Mouse (Mus musculus) adrenal gland, postnatal 36 days (tissue): ENCODE measurements around the gene Mapk8ip3. TPM values are rescaled to one million over a fixed set of nuclear protein-coding genes. Genes with fewer than 3 reads are reported as not detected.

Source experiments
- DNase-seq, 2 experiments: peaks; one replicate each; pipeline ENCODE4 v3.0.0; 2021; ENCODE audit warnings: mixed read lengths in 1 of 2
- total RNA-seq, 2 experiments: library from RNA; stranded (reverse); gene quantifications; 2 replicates each; pipeline ENCODE4 v1.2.3; 2021

Mapk8ip3 gene
- total RNA-seq, 2 experiments from 2014 or later = 82.1 to 126 TPM

DNA sequence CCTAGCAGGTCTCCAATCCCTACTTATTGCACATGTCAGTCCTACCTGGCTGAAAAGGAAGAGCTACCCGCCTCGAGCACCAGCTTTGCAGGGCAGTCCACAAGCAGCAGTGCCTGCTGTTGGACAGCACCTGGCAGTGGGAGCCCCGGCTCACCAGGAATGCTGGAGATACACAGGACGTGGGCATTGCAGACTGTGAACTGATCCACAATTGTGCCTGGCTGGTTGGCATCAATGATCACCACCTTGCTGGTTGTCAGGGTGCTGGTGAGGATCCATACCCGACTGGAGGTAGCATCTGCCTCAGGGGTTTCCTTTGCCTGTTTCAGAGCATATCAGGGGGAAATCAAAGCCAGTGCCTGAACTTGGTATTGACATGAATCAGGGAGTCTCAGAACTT is 34.7 kb downstream of the Mapk8ip3 start:
- no peak for DNase-seq

DNA sequence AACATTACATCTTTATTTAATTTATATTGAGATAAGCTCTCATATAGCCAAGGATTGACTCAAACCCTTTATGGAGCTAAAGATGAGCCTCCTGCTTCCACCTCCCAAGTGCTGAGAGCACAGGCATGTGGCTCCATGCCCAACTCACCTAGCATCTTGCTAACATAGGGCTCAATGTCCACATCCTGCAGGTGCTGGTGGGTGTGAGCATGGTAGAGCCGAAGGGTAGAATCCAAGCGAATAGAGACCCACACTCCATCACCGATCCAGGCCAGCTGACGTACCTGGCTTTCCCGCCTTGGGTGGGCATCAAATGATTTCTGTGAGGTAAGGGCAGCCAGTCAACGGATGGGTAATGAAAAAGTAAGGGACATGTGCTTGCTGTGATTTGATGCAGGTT is 36.8 kb downstream of the Mapk8ip3 start:
- no peak for DNase-seq

DNA sequence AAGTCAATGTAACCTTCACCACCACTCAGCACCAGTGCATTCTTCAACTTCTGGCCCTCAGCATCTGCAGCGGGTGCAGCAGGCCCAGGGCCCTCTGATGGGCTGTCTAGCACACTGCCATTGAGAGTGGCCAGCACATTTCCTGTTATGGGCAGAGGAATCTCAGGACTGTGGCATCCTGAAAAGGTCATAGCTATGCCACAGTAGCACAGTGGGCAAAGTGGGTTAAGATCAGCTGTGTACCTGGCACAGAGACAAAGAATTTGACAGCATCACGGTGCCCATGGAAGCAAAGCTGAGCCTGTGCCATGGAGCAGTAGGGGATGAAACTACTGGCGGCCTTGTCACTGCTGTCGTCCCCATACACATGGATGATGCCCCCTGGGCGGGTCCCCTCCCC is 37.6 kb downstream of the Mapk8ip3 start:
- no peak for DNase-seq

DNA sequence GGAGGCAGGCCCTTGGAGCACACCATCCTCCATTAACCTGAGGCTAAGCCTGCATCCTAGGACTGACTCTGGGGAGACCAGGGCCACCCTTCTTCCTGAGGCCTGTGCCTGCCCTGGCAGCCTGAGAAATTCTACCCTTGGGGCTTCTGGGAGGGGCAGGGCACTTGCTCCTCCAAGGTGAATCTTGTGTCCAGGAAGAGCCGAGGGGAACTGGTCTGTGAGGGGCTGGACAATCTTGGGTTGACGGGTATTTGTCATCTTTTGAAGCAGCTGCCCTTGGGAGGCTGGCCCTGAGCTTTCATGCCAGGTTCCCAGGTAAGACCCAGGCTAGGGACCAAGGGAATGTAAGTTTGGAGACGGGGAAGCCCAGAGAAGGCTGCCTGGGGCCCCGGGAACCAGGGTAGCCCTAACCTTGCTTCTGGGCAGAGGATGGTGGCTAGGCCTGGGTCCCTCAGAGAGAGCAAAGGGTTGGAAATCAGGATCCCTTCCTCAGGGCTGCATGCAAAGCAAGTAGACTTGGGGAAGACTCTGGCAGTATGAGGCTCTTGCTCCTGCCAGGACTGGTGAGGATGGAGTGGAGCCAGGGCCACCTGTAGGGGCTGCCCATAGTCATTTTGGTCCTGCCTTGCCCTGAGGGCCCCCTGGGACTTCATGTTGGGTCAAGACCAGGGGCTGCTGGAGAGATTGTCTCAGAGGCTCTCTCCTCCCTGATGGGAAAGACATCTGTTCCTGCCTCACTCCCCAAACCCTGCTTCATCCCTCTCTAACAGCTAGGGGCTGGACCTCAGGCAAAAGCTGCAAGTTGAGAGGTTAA is 38.5 kb downstream of the Mapk8ip3 start:
- DNase-seq = no peak

DNA sequence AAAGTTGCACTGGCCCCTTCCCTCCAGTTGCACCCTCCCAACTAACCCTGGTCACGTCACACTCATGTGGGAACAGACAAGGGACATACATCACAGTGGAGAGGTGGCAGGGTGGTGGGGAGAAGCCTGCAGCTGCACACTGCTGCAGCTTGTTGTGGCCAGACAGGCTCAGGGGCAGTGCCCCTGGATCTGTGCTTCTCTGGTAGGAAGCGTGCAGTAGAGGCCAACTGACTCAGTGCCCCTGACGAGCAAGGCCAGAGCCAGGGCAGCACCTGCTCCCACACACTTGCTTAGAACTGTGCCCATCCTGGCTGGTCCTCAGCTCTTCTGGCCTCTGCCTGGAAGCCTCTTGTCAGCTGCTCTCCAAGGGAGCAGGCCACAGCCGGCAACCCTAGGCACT is 39.2 kb downstream of the Mapk8ip3 start:
- DNase-seq = peak; percentile 61 to 70

DNA sequence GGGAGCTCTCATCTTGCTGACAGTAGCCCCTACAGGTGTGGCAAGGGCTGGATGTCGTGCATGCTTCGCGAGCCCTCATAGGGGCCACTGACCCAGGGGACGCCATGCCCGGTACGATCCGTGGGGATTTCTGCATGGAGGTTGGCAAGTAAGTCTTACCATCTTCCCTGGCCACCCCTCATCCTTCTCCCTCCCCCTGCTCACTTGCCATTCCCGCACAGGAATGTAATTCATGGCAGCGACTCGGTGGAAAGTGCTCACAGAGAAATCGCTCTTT is 39.8 kb downstream of the Mapk8ip3 start:
- DNase-seq = no peak

DNA sequence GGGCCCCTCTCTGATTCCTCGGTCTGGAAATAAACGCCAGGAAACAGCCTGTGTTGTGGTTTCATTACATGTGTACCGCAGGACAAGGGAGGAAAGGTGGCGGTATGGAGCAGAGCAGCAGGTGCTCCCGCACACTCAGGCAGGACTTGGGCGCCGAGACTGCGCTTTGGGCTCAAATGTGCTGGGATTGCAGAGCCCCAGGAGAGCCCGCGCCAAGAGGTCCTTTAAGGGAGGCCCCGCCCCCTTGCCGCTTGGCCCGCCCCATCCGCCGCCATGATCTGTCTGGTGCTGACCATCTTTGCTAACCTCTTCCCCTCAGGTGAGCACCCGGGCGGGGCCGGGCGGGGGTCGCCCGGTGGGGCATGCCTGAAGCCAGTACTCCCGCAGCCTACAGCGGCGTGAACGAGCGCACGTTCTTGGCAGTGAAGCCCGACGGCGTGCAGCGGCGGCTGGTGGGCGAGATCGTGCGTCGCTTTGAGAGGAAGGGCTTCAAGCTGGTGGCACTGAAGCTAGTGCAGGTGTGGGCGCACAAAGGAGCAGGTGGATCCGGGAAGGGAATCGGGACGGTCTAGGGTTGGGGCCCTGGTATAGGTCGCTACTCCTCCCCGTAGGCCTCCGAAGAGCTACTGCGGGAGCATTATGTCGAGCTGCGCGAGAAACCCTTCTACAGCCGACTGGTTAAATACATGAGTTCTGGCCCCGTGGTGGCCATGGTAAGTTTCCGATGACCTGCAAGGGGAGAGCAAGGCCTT is 40.4 kb downstream of the Mapk8ip3 start, which contains the start of gene Nme3:
Gene Nme3 (plus strand): TSS at position 260 of the 752 bp plus-strand sequence.
- DNase-seq = peak; percentile 86 to 91

DNA sequence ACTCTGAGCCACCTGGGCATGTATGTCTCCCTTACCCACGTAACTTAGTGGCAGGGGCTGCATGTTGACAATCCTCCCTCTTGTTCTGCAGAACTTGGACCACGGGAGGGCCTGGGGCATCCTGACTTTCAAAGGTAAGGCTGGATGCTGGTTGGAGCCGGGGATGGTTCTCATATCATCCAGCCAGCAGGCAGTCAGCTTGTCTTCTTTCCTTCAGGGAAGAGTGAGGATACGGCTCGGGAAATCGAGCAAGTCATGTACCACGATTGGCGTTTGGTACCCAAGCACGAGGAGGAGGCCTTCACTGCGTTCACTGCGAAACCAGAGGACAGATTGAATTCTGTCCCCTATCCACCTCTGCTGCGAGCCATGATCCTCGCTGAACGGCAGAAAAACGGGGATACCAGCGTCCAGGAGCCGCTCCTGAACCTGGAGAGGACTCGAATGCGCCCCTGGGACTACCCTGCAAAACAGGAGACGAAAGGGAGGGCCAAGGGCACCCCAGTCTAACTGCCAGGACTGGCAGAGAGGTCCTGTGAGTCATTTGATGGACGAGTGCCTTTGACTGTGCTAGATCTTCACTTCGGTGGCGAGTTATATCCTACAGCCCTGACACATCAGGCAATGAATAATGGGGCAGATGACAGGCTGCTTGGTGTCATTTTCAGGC is 41.1 kb downstream of the Mapk8ip3 start:
- peak; percentile 73 to 81 for DNase-seq

DNA sequence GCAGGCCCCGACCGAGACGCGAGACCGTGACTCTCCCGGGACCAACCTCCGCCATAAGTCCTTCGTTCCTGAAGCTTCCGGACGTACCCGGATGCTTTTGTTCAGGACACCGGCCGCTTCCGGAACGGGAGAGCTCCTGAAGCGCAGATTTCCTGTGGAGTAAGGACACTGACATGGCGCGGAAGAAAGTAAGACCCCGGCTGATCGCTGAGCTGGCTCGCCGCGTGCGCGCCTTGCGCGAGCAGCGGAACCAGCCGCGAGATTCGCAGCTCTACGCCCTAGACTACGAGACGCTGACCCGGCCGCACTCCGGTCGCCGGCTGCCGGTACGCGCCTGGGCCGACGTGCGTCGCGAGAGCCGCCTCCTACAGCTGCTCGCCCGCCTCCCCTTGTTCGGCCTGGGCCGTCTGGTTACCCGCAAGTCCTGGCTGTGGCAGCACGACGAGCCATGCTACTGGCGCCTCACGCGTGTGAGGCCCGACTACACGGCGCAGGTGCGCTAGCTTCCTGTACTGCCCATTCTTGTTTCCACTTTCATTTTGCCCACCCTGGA is 41.7 kb downstream of the Mapk8ip3 start, which contains the start of the genes Eme2 and Mrps34:
Gene Eme2 (minus strand): TSS at position 93 of the 553 bp plus-strand sequence.
Gene Mrps34 (plus strand): TSS at position 122 of the 553 bp plus-strand sequence.
- DNase-seq = peak; percentile 86 to 87

DNA sequence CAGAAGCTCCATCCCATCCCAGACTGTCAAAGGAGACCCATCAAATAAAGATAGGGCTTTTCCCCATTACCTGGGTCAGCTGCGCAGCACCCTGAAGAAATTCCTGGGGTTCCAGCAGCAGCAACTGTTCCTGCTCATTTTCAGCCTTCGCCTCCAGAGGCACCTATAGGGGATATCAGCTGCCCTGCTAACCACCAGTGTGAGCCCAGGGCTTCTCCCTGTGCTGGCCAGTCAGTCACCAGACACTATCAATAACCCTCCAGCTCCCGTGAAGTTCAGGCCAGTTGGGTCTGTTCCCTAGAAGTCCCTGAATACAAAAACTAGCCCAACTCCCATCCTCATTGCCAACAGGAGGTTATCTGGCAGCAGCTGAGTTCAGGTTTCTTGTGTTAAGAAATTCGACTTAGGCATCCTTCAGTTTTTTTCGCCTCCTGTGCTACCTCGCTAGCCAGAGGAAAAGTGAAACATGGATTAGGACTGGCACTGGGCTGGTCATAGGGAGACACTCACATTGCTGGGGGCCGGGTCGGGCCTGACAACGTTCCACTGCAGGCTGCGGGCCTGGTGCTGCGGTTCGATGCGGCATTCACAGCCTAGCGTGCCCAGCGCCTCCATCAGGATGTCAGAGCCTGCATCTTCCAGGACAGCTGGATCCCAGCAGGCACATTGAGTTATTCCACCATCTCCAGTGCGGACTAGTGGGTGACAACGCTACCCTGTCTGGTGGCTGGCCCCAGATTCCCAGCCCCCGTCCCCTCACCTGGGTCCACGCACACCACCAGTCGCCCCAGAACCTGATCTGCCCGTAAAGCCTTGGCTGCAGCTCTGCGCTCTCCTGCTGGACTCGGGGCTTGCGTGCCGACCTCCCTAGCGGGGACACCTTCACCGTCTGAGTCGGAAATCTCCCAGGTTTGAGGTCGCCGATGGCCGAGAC is 42.4 kb downstream of the Mapk8ip3 start:
- peak in 1 of 2 experiments; percentile 21 for DNase-seq

DNA sequence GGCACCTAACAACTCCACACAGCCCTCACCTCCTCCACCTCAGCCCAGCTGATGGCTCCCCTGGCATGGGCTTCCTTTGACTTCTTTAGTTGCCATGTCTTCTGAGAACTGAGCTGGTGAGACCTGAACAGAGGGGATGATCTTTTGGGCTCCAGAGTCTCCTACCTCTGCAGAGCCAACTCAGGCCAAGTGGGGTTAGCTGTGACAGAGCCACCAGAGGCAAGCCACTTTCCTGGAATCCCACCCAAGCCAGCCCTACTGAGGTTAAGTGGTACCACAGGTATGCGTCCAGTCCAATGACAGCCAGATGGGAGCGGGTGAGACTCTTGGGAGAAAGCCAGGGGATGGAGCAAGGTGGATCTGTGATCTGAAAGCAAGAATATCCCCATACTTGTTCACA is 43.5 kb downstream of the Mapk8ip3 start:
- DNase-seq = no peak

DNA sequence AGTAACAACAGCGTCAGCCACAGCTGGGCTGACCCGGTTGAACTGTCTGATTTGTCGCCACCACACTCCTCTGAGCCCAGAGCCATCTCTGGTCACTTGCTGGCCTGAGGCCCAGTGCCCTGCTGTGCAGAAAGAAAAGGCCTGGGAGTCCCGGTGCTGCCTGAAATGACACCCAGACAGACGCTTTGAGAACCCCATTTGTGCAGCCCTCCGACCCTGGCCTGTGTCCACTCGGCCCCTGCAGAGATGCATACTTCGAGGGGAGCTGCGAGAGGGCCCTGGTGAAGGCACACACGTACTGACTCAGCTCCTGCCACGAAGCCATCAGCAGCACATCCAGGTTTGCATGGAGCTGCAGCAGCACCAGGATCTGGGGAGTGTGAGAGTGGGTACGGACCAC is 44.0 kb downstream of the Mapk8ip3 start:
- DNase-seq = no peak

DNA sequence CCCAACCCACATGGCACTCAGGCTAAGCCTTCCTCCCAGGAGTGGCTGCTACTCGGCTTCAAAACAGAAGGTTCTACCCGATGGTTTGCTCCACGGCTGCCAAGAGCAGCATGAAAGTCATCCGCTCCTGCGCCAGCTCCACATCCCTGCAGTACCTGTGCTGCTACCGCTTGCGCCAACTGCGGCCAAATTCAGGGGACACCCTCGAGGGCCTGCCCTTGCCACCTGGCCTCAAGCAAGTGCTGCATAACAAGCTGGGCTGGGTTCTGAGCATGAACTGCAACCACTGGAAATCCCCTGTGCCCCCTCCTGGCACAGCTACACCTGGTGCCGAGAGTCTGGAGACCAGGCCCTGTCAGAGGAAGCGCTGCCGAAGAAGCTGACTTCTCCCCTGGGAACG is 45.5 kb downstream of the Mapk8ip3 start:
- no peak for DNase-seq

DNA sequence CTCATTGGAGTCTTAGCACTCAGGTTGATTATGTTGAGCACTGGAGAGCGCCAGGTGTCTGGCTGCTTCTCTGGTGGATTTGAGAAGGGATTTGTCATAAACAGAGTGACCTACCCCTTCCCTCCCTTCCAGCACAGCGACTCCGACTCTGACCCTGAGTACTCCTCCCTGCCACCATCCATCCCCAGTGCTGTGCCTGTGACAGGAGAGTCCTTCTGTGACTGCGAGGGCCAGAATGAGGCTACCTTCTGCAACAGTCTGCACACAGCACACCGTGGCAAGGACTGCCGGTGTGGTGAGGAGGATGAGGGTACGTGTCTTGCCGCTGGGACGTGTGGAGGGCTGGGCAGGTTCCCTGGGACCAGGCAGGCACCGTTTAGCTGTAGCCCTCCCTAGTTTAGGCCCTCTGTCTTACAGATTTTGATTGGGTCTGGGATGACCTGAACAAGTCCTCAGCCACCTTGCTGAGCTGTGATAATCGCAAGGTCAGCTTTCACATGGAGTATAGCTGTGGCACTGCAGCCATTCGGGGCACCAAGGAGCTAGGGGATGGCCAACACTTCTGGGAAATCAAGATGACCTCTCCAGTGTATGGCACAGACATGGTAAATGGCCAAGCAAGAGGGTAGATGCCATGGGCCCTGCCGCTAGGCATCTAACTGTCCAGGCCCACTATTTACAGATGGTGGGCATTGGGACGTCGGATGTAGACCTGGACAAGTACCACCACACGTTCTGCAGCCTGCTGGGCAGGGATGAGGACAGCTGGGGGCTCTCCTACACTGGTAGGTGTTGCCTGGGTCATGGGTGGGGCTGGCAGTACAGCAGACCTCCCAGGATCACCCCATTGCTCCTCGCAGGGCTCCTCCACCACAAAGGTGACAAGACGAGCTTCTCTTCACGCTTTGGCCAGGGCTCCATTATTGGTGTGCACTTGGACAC is 46.4 kb downstream of the Mapk8ip3 start:
- no peak for DNase-seq

DNA sequence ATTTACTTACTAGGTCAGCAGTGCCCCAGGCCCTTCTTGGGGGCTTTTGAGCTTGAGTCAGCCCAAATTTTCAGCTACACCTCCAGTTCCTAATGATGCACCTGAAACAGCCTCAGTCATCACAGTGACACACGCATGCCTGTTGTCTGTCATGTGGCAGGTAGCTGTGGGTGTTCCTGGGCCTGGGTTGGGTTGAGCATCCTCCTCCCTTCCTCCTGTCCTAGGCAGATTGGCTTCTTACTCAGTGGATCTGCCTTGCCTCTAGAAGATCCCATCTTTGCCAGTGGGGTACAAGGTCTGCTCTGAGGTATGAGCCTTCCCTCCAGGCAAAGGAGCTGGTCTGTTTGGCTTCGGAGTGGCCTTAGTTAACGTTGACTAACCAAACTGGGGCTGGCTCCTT is 47.9 kb downstream of the Mapk8ip3 start:
- no peak for DNase-seq

DNA sequence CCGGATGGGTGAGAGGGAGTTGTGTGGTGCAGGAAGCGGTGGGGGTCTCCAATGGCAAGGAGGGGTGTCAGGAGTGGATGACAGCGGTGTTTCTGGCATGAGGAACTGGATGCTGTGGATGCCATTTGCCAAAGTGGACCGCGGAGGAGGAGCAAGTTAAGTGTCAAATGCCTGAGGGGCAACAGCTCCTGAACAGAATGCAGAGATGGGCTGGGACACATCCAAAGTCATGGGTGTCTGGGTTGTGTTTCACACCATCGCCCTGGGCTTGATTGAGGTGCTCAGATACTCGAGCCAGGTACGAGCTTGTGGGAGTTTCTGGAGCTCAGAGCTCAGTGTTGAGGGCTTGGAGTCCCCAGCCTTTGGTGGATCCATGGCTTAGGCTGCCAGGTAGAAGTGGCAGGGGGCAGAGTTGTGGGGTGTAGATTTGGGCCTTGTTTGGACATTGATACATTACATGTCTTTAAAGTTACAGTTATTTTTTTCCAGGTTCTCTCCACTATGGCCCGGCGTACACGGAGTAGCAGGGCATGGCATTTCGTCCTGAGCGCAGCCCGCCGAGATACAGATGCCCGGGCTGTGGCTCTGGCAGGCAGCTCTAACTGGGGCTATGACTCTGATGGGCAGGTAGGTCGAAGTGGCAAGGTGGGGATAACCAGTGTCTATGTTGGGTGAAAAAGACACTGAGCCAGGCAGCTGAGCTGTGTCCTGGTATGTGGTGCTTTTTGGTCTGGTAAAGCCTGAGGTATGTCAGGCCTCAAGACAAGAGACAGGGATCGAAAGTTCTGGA is 49.3 kb downstream of the Mapk8ip3 start:
- no peak for DNase-seq

DNA sequence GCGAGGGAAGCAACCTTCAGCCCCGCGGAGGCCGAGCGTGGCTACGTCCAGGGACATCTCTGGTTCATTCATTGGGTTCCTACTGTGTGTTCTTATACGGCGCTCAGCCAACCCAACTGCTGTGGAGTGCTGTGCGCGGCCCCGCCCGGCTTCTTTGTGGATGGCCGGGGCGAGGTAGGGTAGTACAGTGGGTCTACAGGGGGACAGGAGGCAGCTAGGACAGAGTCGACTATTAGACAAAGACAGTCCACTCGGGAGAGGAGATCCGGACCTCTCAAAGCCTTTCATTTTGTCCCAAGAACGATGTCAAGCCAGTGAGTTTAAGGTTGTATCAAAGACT is 49.9 kb downstream of the Mapk8ip3 start:
- DNase-seq = no peak

DNA sequence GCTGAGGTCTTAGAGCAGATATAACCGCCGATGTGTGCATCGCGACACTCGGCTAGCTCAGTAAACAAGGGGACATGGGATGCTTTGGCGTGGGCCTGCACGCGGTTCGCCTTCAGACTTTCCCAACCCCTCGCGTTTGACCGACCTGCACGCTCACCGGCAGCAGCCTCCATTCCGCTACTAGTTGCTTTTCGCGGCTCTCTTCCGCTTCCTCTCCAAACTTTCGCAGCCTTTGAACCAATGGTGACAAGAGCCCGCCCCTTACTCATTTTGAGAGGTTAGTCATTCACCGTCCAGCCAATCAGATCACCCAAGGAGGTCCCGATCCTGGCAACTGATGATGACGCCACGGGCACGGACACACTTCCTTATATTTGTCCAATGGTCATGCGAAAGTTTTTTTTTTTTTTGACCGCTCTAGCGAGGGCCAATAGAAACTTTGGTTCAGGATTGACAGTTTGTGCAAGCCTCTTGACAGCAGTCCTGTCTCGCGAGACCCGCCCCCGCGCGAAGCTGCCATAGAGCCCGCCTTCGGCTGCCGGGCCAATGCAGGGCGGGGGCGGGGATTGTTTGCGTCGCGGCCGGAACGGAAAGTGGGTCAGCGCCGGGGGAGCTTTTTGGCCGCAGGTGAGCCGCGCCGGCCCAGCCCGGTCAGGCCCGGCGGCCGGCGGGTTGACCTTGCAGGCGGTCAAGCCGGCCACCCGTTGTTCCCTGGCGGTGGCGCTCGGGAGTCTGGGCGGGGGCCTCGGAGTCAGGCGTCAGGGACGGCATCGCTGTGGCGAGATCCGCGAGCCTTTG is 50.4 kb downstream of the Mapk8ip3 start, which contains the start of the genes Nubp2 and Spsb3:
Gene Nubp2 (minus strand): TSS at position 216 of the 798 bp plus-strand sequence.
Gene Spsb3 (plus strand): TSS at position 510 of the 798 bp plus-strand sequence.
- DNase-seq = peak; percentile 99
